Mouse (Mus musculus): ENCODE data around the gene Dlg1. TPM values are rescaled to one million over a fixed set of nuclear protein-coding genes. Genes with fewer than 3 reads are reported as not detected.
A peak's percentile ranks its signal among the peaks of the same experiment; 100 is the strongest.

The Dlg1 gene
- total RNA-seq, 2 experiments from 2014 or later, result 44.2 to 48.5 TPM

GRCm38 (mm10) chr16:31834662-31835318 is 171.5 kb downstream of the Dlg1 start:
- DNase-seq (ENCODE audit: low spot score in 2 of 2), result no peak

DNA sequence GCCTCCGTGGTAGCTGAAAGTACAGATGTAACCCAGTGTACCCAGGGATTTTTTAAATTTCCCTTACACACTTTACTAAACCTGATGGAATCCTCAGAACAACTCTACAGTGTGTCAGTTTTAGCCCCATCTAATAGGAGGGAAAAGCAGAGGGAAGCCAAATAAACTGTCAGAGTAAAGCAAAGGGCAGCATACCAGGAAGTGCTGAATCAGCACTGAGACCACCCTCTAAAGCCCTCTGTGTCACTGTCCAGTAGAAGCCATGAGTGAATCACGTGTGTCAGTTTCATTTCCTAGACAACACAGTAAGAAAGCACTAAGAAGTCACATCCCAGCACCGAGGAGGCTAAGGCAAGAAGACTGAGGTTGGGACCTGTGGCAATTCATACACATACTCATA is 174.1 kb downstream of the Dlg1 start:
- no peak for DNase-seq (ENCODE audit: low spot score in 2 of 2)

- DNase-seq (ENCODE audit: low spot score in 2 of 2), result no peak
These were observed 181.0 kb downstream of the Dlg1 start for GRCm38 (mm10) chr16:31844246-31844645.

DNA sequence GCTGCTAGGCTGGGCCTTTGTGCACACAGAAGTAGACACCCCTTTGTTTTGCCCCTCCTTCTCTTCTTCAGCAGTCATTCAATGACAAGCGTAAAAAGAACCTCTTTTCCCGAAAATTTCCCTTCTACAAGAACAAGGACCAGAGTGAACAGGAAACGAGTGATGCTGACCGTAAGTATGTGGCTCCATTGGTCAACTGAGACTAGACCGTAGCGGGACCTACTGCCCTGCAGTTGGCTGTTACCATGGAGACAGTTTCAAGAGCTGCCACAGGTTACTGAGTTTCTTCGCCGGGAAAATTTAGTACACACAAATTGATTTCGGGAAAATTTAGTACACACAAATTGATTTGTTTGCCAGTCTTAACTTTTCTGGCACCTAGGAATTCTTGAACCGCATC is 183.5 kb downstream of the Dlg1 start:
- no peak for DNase-seq (ENCODE audit: low spot score in 2 of 2)

DNA sequence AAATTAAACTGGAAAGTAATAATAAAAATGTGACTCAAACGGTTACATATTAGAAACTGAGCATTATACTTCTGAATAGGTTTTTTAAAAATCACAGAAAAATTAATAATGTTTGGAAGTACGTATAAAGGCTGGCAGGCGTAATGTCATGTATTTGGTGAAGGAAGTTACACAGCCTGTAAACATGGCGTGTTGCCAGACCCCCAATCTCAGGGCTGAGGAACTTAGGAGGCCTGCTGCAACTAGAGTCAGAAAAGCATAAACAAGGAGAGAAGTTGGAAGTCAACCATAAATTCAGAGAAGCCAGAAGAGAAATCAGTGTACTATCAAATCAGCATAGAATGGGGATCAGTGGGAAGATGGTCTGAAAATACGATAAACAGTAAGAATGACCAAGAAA is 200.7 kb downstream of the Dlg1 start:
- no peak for DNase-seq (ENCODE audit: low spot score in 2 of 2)

DNA sequence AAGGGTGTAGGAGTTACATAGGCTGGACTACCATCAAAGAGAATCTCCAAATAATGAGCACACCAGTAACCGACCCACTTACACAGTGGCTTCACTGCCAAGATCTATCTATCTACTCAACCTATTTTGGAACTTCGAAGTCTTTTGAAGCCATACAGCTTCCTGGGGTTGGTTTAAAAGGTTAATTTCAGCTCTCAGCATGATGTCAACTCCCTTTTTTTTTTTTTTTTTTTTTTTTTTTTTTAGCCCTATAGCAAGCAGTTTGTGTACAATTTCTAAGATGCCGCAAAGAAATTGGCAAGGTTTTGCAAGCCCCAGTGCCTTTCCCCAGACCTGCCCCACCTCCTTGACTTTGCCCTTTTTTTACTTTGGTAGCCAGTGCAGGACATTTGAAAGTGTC is 202.0 kb downstream of the Dlg1 start:
- DNase-seq (ENCODE audit: low spot score in 2 of 2), result no peak

DNA sequence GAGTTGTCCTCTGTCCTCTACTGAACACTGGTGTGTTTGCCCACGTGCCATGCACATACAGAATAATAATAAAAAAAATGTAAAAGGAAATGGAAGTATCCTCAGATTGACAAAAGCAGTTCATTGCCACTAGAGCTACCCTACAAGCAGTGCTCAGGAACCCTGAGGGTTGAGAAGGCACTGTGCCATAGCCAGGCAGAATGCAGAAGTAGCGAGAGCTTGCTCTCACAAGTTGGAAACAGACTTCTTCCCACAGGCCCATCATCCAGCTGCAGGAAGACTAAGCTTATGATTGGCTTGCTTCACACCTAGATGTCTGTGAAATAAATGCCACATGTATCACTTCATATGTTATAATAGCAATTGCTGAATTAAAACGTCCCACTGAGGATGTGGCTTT is 203.7 kb downstream of the Dlg1 start:
- no peak for DNase-seq (ENCODE audit: low spot score in 2 of 2)

DNA sequence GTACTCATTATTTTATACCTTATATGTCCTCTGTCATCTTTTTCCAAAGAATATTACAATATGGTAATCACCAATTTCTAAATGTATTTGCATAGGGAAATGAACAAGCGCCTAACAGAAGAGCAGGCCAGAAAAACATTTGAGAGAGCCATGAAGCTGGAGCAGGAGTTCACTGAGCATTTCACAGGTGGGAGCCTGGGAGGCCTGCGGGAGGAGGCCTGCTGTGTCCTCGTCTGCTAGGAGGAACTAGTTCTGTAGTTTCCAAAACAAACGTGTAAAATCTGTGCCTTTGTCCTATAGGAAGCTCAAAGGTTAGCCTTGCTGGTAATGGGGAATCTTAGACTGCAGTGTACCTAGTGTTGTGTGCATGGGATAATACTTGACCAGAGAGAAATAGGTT is 204.5 kb downstream of the Dlg1 start:
- no peak for DNase-seq (ENCODE audit: low spot score in 2 of 2)

GRCm38 (mm10) chr16:31873721-31874120 is 210.5 kb downstream of the Dlg1 start:
- DNase-seq (ENCODE audit: low spot score in 2 of 2), result no peak

DNA sequence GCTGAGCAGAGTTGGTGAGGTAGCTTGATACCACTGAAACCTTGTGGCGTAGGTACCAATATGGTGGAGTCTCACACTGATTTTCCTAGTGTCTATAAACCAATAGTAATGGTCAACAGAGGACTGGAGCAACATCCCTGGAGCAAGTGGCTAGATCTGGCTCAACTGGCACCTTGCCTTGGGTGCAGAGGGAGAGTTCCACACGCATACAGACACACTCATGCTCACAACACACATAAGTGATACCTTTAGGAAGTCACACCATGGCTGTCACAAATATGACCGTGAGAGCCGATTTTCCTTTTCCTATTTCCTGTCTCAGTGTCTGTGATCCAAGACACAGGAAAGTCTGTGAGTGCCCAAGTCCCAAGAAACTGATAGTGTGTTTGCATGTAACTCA is 212.1 kb downstream of the Dlg1 start:
- DNase-seq (ENCODE audit: low spot score in 2 of 2), result no peak

GRCm38 (mm10) chr16:31876386-31876785 is 213.1 kb downstream of the Dlg1 start:
- no peak for DNase-seq (ENCODE audit: low spot score in 2 of 2)

DNA sequence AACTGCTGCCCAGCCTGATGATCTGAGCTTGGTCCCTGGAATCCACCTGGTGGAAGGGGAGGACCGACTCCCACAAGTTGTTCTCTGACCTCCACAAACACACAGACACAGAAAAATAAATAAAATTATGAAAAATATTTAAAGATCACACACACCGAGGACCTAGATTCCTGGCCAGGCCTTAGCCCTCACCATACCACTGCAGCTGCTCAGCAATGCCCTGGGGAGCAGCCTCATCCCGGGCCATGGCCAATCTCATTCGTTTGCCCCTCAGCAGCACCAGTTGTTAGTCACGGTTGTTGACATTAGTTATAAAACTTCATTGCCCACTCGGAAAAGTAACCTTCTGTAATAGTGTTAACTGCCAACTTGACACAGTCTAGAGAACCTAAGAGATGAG is 214.8 kb downstream of the Dlg1 start:
- DNase-seq (ENCODE audit: low spot score in 2 of 2), result no peak

- DNase-seq (ENCODE audit: low spot score in 2 of 2), result peak; percentile 66 to 79
These were observed 215.5 kb downstream of the Dlg1 start, which contains the start of gene Meltf for GRCm38 (mm10) chr16:31878573-31879257. Meltf (plus strand) TSS chr16:31878810.

- DNase-seq (ENCODE audit: low spot score in 2 of 2), result no peak
These were observed 217.1 kb downstream of the Dlg1 start for GRCm38 (mm10) chr16:31880146-31880840.

GRCm38 (mm10) chr16:31882381-31882908 is 219.2 kb downstream of the Dlg1 start:
- DNase-seq (ENCODE audit: low spot score in 2 of 2), result no peak

- no peak for DNase-seq (ENCODE audit: low spot score in 2 of 2)
These were observed 220.1 kb downstream of the Dlg1 start for GRCm38 (mm10) chr16:31883302-31883701.

- DNase-seq (ENCODE audit: low spot score in 2 of 2), result no peak
These were observed 220.7 kb downstream of the Dlg1 start for GRCm38 (mm10) chr16:31883902-31884301.

DNA sequence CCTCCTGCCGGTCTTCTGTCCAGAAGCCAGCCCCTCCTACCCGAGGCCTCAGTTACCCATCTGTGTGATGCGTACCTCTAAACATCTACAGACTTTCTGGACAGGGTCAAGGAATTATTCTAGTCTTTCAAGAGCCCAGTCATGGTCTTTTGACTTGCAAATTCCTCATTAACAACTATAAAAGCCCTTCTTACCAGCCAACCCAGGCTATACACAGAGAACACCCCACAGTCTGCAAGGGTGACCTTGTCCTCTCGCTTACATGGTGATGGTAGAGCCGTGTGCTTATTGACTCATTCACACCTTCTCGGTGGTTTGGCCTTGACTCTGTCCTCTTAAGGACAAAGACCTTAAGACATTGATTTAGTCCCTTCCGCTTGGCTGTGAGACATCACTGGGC is 227.7 kb downstream of the Dlg1 start:
- DNase-seq (ENCODE audit: low spot score in 2 of 2), result no peak

DNA sequence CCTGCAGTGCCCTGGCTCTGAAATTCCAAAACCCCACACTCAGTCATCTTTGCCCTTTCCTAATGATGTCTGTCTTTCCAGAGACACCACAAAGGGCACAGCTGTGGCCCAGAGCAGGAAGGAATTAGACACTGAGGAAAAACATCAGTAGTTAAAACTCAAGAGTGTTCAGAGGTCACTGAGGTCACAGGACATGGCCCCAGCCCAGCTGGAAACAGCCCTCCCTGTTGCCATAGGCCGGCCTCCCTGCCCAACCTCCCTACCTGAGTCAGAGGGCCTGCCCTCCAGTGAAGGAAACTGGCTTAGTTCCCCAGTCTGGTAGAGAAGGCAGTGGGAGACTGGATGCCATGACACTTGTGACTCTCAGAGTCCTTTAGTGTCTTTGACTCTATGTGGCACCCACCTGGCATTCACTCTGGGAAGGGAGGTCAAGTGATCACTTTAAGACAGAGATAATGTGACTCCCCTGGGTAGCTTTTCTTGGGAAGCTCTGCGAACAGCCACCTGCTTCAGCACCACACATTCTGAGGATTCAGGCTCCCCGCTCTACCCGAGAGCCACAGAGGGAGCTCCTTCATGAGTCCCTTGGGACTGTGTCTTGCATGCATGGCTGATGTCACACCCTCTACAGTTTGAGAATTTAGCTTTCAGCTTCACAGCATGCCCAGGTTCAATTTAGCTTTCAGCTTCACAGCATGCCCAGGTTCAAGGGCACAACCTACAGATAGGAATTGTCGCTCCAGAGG is 230.3 kb downstream of the Dlg1 start:
- DNase-seq (ENCODE audit: low spot score in 2 of 2), result no peak

GRCm38 (mm10) chr16:31896971-31897774 is 233.9 kb downstream of the Dlg1 start:
- peak in 1 of 2 experiments; percentile 34 for DNase-seq (ENCODE audit: low spot score in 2 of 2)
